Mouse (Mus musculus): ENCODE results near the gene Asic3.

Gene Asic3

DNA sequence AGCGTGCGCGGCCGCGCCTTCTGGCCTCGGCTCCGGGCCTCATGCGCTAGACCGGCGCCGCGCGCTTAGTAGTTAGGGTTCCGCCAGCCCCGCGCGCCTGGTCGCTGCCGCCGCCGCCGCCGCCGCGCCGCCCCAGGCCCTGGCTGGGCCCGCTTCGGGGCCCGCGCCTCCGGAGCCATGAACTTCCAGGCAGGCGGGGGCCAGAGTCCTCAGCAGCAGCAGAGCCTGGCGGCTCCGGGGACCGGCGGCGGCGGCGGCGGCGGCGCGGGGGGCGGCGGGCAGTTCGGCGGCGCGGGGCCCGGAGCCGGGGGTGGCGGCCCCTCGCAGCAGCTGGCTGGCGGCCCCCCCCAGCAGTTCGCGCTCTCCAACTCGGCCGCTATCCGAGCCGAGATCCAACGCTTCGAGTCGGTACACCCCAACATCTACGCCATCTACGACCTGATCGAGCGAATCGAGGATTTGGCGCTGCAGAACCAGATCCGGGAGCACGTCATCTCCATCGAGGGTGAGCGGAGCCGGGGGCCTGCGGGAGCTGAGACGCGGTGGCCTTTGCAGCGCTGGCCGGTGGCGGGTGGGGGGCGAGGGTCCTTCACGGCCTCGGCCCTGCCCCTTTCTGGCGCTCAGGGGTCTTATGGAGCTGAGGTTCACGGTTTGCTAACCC, 39.0 kb downstream of the Asic3 start, which contains the start of gene Agap3:
TSS of gene Agap3 (plus strand) at position 148 of the 661 bp plus-strand sequence.
- DNase-seq, result no peak

GRCm38 (mm10) chr5:24452691-24453233, 39.6 kb downstream of the Asic3 start:
- DNase-seq, result peak; percentile 28

- no peak for DNase-seq
Observed at GRCm38 (mm10) chr5:24453283-24453984, 40.2 kb downstream of the Asic3 start.

- no peak for DNase-seq
Observed at GRCm38 (mm10) chr5:24453985-24454303, 40.8 kb downstream of the Asic3 start.

DNA sequence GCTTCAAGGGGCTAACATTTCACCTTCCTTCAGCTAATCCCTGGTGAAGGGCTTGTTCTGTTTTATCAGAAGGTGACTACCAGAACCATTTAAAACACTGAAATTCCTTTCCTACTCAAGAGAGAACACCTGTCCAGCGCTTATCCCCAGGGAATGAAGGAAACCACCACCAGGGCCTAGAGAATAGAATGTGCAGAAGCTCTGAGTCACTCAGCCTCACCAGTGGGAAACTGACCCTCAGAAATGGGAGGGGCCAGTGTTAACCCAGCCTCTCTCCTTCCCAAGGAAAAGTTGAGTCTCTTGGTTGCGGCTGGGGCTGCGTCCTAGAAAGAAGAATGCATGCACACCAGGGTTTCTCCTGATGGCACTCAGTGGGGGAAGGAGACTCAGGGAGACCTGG, 41.9 kb downstream of the Asic3 start:
- DNase-seq, result no peak

- no peak for DNase-seq
Observed at GRCm38 (mm10) chr5:24455613-24456012, 42.4 kb downstream of the Asic3 start.

DNA sequence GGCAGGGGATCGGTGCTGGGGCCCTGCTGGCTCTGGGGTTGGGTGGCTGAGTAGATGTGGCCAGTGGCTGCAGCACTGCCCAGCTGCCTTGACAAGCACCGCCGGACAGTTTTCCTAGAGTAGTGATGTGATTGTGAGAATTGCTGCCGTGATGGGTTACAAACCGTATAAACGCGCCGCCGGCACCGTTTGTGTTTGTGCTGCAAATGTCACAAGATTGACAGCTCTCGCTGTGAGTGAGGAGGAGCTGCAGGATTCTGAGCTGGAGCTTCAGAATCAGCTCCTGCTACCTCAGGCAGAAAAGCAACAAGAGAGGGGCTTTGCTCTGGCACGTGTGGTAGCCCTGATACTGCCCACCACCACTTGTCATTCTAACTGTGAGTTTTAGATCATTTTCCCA, 53.6 kb downstream of the Asic3 start:
- no peak for DNase-seq
